Mouse (Mus musculus) CD4-positive, CD25-positive, alpha-beta regulatory T cell, adult 4 months (primary cell): ENCODE results near the gene Uqcr11. TPM values are rescaled to one million over a fixed set of nuclear protein-coding genes. Genes with fewer than 3 reads are reported as not detected.
A peak's percentile ranks its signal among the peaks of the same experiment; 100 is the strongest.

Experiments
- ATAC-seq: one replicate; pipeline ENCODE4 v1.8.0; 2017
- polyA plus RNA-seq, 2 experiments: library from polyadenylated mRNA; unstranded; fragments of 100-300 nt; shearing (Covaris generic); gene quantifications; one replicate each; pipeline ENCODE4 v1.2.1; 2017

The Uqcr11 gene
- 100 to 1,000 TPM; 268 to 337 TPM for polyA plus RNA-seq

- ATAC-seq, result peak; percentile 91
Measured at GRCm38 (mm10) chr10:80406684-80407501, at the start of gene Uqcr11. Gene Uqcr11 (minus strand): TSS chr10:80406830.

DNA sequence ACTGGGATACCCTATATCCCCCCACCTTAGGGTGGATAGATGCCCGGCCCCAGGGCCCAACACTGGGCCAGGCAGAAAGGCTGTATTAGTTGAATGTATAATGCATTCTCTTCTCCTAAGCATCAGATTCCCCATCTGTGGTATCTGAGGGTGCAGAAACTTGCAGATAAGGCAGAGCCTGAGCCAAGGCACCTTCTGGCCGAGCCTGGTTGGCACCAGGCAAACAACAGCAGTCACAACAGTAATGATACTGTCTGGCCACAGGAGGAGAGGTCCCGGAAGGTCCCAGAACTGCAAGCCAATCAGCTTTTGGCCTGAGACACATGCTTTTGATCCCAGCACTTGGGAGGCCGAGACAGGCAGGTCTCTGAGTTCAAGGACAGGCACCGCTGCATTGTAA lies 49.1 kb upstream of the Uqcr11 start:
- no peak for ATAC-seq

DNA sequence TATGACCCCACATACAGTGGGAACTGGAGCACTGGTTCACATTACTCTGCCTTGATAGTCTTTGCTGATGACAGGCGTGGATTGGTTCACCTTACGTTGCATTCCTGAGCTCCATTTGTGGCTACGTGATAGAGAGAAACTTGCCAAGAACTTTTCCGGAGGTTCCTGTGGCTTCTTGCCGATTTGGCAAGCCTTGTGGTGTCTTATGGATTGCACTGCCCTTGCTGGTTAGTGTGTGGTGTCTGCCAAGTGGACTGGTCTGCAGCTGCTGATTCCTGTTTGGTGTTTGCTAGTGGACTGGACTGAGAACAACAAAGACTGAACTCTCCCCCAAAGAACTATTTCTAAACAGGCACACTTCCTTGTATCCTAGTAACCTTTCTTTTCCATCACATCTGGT lies 48.2 kb upstream of the Uqcr11 start:
- ATAC-seq, result no peak

- ATAC-seq, result no peak
Measured at GRCm38 (mm10) chr10:80453601-80454000, 47.0 kb upstream of the Uqcr11 start.

DNA sequence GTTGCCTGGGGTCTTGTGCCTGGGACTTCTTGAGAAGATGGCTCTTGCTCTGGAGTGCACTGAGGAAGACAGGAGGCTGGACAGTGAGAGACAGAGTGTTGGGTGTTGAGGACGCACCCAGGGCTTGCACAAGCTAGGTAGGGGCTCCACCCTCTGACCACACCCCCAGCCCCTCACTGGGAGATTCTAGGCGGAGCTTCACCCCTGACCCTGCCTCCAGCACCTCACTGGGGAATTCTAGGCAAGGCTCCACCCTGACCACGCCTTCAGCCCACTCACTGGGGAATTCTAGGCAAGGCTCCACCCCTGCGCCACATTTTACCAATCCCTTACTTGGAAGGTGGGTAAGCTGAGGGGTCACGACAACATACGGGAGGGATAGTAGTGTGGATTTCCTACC lies 44.0 kb upstream of the Uqcr11 start:
- ATAC-seq, result no peak

GRCm38 (mm10) chr10:80445898-80446601 lies 39.4 kb upstream of the Uqcr11 start:
- peak; percentile 90 for ATAC-seq

- ATAC-seq, result no peak
Measured at GRCm38 (mm10) chr10:80445052-80445451, 38.4 kb upstream of the Uqcr11 start.

GRCm38 (mm10) chr10:80444339-80445045 lies 37.9 kb upstream of the Uqcr11 start:
- no peak for ATAC-seq

- ATAC-seq, result no peak
Measured at GRCm38 (mm10) chr10:80443575-80444278, 37.1 kb upstream of the Uqcr11 start.

DNA sequence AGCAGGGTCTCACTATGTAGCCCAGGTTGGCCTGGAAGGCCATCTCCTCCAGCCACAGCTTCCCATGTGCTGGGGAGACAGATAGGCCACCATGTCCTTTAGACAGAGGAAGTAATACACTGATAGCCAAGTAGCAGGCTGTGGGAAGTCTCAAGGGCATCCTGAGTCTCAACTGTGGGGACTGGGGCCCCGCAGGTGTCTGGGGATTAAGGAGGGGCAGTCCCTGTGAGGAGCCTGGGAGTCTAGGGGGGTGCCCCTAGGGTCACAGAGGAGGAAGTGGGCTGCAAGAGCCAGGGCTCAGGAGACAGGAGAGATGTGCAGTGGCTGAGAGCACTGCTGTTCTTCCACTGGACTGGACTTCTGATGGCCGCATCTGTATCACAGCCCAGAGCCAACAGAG lies 36.4 kb upstream of the Uqcr11 start:
- ATAC-seq, result no peak

DNA sequence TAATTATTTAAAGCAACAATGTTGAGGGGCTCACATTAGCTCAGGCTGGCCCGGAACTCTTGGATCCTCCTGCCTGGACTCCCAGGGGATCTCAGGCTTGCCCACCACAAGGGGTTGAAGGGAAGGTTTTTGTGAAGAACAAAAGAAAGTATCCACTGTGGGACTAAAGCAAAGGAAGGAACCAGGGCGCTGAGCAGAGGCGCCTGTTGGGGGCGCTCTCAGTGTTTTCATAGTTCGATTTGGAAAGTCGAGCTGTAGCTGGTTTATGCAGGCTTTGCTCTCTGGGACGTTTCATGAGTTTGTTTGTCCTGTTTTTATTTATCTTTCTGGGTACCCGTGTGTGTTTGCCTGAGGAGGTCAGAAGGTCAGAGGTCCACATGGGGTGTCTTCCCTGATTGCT lies 35.0 kb upstream of the Uqcr11 start:
- ATAC-seq, result no peak

GRCm38 (mm10) chr10:80440031-80440430 lies 33.4 kb upstream of the Uqcr11 start:
- ATAC-seq, result no peak

DNA sequence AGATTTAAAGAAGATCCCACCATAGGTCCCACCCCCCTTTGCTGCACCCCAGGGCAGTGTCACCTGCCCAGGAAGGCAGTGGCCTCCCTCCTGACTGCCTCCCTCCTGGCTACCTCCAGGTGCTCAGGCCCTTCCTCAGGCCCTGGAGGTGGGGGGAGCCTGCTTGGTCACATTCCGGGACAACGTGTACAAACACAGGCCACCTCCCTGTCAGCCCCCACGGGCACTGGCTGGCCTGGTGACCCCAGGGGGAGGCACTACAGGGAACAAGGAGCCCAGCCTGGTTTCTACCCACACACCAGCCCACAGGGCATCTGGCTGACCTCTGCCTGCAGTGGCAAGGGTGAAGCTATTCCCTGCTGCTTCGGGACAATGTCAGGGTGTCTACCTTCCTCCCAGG lies 31.3 kb upstream of the Uqcr11 start:
- no peak for ATAC-seq

- ATAC-seq, result no peak
Measured at GRCm38 (mm10) chr10:80436276-80436675, 29.6 kb upstream of the Uqcr11 start.

GRCm38 (mm10) chr10:80435764-80436163 lies 29.1 kb upstream of the Uqcr11 start:
- ATAC-seq, result no peak

DNA sequence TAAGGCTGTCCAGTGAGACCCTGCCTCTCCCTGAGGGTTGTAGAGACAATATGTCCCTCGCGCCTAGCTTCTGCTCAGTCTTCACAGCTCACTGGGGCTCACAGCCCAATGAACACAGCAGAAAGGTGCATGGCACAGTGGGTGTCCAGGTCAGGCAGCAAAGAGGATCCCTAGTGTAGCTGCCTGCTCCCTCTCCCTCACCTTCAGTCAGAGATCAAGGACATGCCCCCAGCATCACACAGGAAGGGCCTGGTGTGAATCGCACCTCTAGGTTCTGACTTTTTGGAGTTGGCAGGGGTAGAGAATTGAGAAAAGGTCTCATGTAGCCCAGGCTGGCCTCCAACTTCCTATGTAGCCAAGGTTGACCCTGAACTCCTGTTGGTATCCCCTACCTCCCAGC lies 28.2 kb upstream of the Uqcr11 start:
- ATAC-seq, result no peak

GRCm38 (mm10) chr10:80434233-80434592 lies 27.6 kb upstream of the Uqcr11 start:
- ATAC-seq, result peak; percentile 8

- ATAC-seq, result peak; percentile 96
Measured at GRCm38 (mm10) chr10:80433513-80434232, 27.0 kb upstream of the Uqcr11 start, which contains the start of gene Tcf3. Gene Tcf3 (minus strand): TSS chr10:80433647.

DNA sequence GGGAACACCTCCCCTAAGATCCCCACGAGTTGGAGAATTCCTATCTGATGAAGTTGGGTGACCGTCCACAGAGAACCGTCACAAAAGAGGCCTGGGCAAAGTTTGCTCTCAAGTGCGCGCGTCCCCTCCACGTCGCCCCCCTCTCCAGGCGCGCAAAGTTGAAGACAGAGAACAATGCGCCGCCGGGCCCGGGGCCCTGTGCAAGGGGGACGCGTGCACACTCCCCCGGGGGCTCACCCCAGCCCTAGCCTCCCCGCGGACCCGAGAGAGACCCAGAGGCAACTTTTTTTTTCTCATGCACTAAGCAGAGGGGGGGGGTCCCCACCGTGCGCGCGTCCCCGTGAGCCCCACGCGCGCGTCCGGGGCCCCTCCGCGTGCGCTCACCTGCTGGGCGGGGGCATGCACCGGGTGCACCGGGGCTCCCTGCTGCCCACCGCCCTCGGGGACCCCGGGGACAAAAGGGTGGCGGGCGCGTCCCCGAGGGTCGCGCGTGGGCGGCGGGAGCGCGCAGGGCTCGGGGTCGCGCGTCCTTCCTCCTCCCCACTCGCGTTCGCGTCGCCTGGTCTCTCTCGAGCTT lies 26.4 kb upstream of the Uqcr11 start:
- no peak for ATAC-seq

GRCm38 (mm10) chr10:80432387-80432785 lies 25.8 kb upstream of the Uqcr11 start:
- ATAC-seq, result no peak

- no peak for ATAC-seq
Measured at GRCm38 (mm10) chr10:80431570-80432386, 25.1 kb upstream of the Uqcr11 start.
